Mouse (Mus musculus): ENCODE measurements around the gene Gm21953. TPM values are rescaled to one million over a fixed set of nuclear protein-coding genes. Genes with fewer than 3 reads are reported as not detected.
"Not testable (repeated sequence)": the region's sequence is repeated elsewhere in the genome, so short reads cannot be mapped to it uniquely, and the experiment has no call there.

Gene Gm21953
- polyA plus RNA-seq (2012; ENCODE audit: insufficient read depth, insufficient read length, low replicate concordance, missing spikeins) = not detected in 2 replicates

GRCm38 (mm10) chr4:42293967-42294366 lies at the start of gene Gm21953:
Gene Gm21953 (plus strand): TSS chr4:42294267.
- H3K27ac ChIP-seq (ENCODE audit: insufficient read depth, low read depth, low read length); H3K4me1 ChIP-seq (ENCODE audit: control insufficient read depth, insufficient read depth, low read length); H3K4me3 ChIP-seq (ENCODE audit: insufficient read depth, low read depth, low read length): not testable (repeated sequence)
- WGBS = no CpG with 5 or more reads among the region's 18 CpGs

GRCm38 (mm10) chr4:42255467-42255866 lies 38.6 kb upstream of the Gm21953 start, which contains the start of gene Ccl21b:
Gene Ccl21b (plus strand): TSS chr4:42255767.
- H3K4me3 ChIP-seq (ENCODE audit: insufficient read depth, low read depth, low read length); H3K4me1 ChIP-seq (ENCODE audit: control insufficient read depth, insufficient read depth, low read length); H3K27ac ChIP-seq (ENCODE audit: insufficient read depth, low read depth, low read length): not testable (repeated sequence)
- WGBS = no CpG with 5 or more reads among the region's 5 CpGs

GRCm38 (mm10) chr4:42318034-42318433 lies 24.0 kb downstream of the Gm21953 start, which contains the start of gene Fam205a3:
Gene Fam205a3 (plus strand): TSS chr4:42318334.
- not testable (repeated sequence) for H3K4me1 ChIP-seq (ENCODE audit: control insufficient read depth, insufficient read depth, low read length); H3K4me3 ChIP-seq (ENCODE audit: insufficient read depth, low read depth, low read length); H3K27ac ChIP-seq (ENCODE audit: insufficient read depth, low read depth, low read length)
- no CpG with 5 or more reads among the region's 1 CpGs for WGBS

Other genes starting within 250 kb of the Gm21953 start
- gene Gm3893, start 203.1 kb upstream of the Gm21953 start, polyA plus RNA-seq (2012; ENCODE audit: insufficient read depth, insufficient read length, low replicate concordance, missing spikeins) = not detected in 2 replicates
- not detected in 2 replicates for gene Gm13304, start 179.4 kb upstream of the Gm21953 start, polyA plus RNA-seq (2012; ENCODE audit: insufficient read depth, insufficient read length, low replicate concordance, missing spikeins)
- gene Gm13306, start 140.8 kb upstream of the Gm21953 start, polyA plus RNA-seq (2012; ENCODE audit: insufficient read depth, insufficient read length, low replicate concordance, missing spikeins) = not detected in 2 replicates
- gene Gm13305, start 125.7 kb upstream of the Gm21953 start, polyA plus RNA-seq (2012; ENCODE audit: insufficient read depth, insufficient read length, low replicate concordance, missing spikeins) = not detected in 2 replicates
- not detected in 2 replicates for gene Gm10600, start 53.6 kb upstream of the Gm21953 start, polyA plus RNA-seq (2012; ENCODE audit: insufficient read depth, insufficient read length, low replicate concordance, missing spikeins)
- gene Ccl21b, start 38.5 kb upstream of the Gm21953 start, polyA plus RNA-seq (2012; ENCODE audit: insufficient read depth, insufficient read length, low replicate concordance, missing spikeins) = not detected in 2 replicates
- gene Fam205a3, start 24.1 kb downstream of the Gm21953 start, polyA plus RNA-seq (2012; ENCODE audit: insufficient read depth, insufficient read length, low replicate concordance, missing spikeins) = not detected in 2 replicates
- gene Gm21586, start 145.1 kb downstream of the Gm21953 start, polyA plus RNA-seq (2012; ENCODE audit: insufficient read depth, insufficient read length, low replicate concordance, missing spikeins) = not detected in 2 replicates
- not detected in 2 replicates for gene Gm2163, start 172.5 kb downstream of the Gm21953 start, polyA plus RNA-seq (2012; ENCODE audit: insufficient read depth, insufficient read length, low replicate concordance, missing spikeins)
- gene Fam205a2, start 233.9 kb downstream of the Gm21953 start, polyA plus RNA-seq (2012; ENCODE audit: insufficient read depth, insufficient read length, low replicate concordance, missing spikeins) = not detected in 2 replicates